Mouse (Mus musculus) frontal cortex, postnatal 25 days (tissue): ENCODE measurements at regions not wholly inside any gene's neighbourhood (a gene's known extent, or its start where the extent isn't known, plus 50 kb on each side); places are given as distances from the start of the nearest gene placed in this dataset.
A peak's percentile ranks its signal among the peaks of the same experiment; 100 is the strongest.

Source experiments
- DNase-seq, 2 experiments: peaks; one replicate each; pipeline ENCODE4 v3.0.0; 2022; ENCODE audit warnings: low spot score in 2 of 2

DNA sequence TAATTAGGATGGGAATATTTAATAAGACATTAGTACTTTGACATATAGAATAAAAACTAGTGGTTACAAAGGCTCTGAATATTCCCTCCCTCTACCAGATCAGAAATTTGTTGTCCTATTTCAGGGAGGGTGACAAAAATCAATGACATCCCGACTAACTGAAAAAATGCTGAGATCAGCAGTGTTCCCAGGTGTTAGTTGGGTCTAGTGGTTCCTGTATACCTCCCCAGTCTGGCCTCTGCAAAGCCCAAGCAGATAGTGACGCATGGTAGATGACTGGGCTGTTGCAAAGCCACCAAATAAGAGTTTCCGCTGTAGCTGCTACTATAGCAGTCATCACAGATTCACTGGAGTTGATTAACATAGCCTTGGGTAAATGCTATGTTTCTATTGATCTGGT, 59.9 kb upstream of the Gm4791 start:
- DNase-seq: no peak

DNA sequence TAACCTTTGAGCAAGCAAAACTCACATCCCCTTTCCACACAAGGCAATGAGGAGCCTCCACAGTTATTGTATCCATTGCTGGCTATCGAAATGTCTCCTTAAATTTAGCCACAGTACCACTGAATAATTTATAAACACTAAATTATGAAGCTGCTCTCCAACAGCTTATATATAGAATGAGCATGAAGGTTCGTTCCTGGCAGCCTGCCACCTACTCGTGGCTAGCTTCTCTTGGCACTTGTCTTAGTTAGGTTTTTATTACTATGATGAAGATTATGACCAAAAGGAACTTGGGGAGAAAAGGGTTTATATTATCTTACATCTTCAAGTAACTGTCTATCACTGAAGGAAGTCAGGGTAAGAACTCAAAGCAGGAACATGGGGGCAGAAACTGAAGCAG, 72.9 kb upstream of the Gm4791 start:
- DNase-seq: no peak

GRCm38 (mm10) chr9:46920081-46920480, 78.5 kb upstream of the Gm4791 start:
- DNase-seq: no peak

- DNase-seq: peak in 1 of 2 experiments; percentile 24
Measured at GRCm38 (mm10) chr9:46913238-46913637, 85.3 kb upstream of the Gm4791 start.

DNA sequence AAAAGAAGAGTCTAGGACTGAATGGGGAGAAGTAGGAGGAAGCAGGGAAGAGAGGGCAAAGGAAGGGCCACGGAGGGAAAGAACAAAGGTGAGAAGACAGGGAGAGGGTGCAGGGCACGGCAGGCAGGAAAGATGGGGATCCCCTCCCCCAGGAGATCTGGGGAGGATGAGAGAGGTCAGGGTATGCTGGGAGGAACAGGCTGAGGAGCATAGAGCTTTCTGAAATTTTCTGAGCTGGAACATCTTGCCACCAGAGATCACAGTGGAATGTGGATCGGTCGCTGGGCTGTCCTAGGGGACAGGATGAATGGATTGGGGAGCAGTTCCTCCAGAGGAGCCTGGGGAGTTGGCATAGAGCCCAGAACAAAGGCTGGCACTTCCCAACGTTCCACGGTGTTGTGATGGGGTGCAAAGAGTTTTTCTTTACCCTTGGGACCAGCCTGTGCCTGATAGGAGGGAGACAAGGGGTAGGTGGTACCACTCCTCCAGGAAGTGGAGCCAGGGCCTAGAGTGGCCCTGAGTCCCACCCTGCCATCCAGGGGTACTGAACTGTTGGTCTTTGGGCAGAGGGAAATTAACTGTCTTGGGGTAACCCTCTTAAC, 89.0 kb upstream of the Gm4791 start:
- DNase-seq: peak in 1 of 2 experiments; percentile 24

- DNase-seq: no peak
Measured at GRCm38 (mm10) chr9:46905081-46905480, 93.5 kb upstream of the Gm4791 start.

- no peak for DNase-seq
Measured at GRCm38 (mm10) chr9:46903491-46904220, 94.9 kb upstream of the Gm4791 start.

- no peak for DNase-seq
Measured at GRCm38 (mm10) chr9:46899283-46899682, 99.3 kb upstream of the Gm4791 start.

- DNase-seq: no peak
Measured at GRCm38 (mm10) chr9:46898120-46898519, 100.4 kb upstream of the Gm4791 start.

DNA sequence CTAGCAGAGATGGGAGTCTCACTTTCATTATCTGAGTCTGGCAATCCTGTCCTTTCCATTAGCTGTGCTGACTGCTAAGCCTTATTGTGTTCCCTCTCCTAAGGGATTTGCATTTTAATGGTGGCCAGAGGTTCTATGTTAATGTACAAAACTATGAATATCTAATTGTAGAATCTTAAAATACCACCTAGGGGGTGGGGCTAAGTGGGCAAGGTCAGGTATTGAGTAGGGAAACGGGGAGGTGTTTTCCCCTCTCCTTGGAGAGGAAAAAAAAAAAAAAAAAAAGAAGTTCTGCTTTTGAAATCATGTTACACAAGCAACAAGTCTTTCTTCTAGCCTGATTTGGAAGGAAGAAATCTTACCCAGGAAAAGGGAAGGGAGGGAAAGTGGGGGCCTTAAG, 106.7 kb upstream of the Gm4791 start:
- DNase-seq: no peak

- no peak for DNase-seq
Measured at GRCm38 (mm10) chr9:46889933-46890662, 108.4 kb upstream of the Gm4791 start.

- no peak for DNase-seq
Measured at GRCm38 (mm10) chr9:46871211-46871994, 127.1 kb upstream of the Gm4791 start.

- no peak for DNase-seq
Measured at GRCm38 (mm10) chr9:46863934-46864333, 134.6 kb upstream of the Gm4791 start.

DNA sequence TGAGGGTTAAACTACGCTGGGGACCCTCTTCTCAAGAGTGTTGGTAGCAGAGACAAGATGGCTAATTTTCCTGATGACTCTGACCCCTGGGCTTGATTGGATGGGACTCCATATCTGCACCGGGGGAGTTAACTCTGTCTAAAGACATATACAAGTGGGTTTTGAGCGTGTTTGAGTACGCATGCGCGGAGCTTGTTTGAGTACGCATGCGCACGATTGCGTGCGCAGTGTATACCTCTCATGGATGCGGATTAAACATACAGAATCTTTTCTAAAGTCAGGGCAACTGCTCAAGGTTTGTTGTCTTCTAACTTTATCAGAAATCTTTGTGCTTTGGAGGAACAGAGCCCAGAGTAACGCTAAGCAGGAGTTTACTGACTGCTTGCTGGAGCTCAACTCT, 146.8 kb upstream of the Gm4791 start:
- no peak for DNase-seq

- no peak for DNase-seq
Measured at GRCm38 (mm10) chr9:46851336-46851735, 147.2 kb upstream of the Gm4791 start.

GRCm38 (mm10) chr9:46845276-46845675, 153.3 kb upstream of the Gm4791 start:
- no peak for DNase-seq

DNA sequence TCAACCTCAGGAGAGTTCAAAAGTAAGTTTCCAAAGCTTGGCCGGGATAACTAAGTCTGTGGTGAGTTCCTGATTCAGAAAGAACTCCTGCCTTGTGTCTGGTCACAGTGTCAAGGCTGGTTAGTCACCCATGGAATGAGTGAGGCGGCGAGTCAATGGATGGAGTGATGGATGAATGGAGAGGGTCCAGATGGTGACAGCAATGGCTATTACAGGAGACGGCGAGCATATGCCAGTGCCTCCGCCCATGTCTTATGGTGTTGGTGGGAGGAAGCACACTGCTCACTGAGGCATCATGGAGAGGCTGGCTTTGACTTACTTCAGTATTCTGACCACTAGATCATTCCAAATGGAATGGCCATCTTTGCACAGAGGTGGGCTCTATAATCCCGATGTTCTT, 154.8 kb upstream of the Gm4791 start:
- DNase-seq: no peak

DNA sequence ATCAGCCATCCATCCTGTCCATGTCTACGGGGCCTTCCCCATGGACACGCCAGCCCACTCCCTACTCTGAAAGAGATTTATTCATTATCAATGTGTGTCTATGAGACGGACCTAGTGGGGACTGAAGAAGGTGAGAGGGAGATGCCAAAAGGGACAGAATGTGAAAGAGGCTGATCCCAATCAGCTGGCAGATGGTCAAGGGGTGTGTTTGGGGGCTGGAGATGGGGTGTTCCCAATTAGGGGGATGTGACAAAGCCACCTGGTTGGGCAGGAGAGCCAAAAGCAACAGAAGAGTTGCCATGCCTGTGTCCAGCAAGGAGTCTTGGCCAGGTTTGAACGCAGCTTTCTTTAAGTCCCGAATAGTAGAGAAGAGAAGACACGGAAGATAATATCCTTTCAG, 157.0 kb upstream of the Gm4791 start:
- DNase-seq: no peak

DNA sequence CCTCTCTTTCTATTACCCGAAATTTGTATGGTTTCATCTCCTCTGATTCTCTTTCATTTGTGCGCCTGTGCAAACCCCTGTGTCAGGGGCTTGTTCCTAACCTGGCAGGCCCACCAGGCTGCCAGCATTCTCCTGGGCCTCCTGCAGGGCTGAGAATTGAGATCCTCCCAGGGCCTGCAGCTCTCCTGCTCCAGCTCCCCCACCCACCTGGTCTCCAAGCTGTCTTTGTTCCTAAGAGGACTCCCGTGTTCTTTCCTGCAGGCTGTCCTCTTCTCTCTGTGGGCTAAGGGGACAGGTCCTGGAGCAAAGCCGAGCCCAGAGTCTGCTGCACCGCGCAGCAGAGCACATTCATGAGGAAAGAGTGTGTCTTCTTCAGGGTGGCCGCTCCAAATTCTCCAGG, 163.3 kb upstream of the Gm4791 start:
- DNase-seq: no peak

- no peak for DNase-seq
Measured at GRCm38 (mm10) chr9:46830746-46831560, 167.6 kb upstream of the Gm4791 start.

- no peak for DNase-seq
Measured at GRCm38 (mm10) chr9:46830316-46830715, 168.2 kb upstream of the Gm4791 start.
